Mouse (Mus musculus) stomach, postnatal 0 days (tissue): ENCODE data around the gene Noct.

Experiments used
- CTCF ChIP-seq: IDR thresholded peaks from 2 replicates; pipeline ENCODE4 v1.5.1; 2016; ENCODE audit warnings: antibody characterized with exemption, low read depth, mild to moderate bottlenecking, moderate library complexity
- EP300 ChIP-seq: optimal IDR thresholded peaks from 2 replicates; pipeline ENCODE3; 2016; ENCODE audit warnings: antibody characterized with exemption

DNA sequence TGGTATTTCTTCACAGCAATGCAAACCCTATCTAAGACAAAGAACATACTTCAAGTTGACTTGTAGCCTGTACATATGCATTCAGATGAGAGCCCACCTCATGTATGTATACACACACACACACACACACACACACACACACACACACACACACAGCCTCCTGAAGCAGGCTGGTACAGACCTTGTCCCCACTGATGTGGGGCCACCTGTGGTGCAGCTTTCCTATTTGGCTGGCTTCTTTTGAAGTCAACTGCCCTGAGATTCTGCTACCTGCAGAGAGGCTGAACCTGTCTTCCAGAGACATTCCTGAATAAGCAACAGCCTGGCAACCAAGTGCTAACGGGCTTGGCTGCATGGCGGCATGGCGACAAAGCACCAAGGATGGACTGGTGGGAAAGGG lies 13.8 kb upstream of the Noct start:
- TF ChIP-seq CTCF, result no peak
- no peak for TF ChIP-seq EP300
